Mouse (Mus musculus) midbrain, embryonic 14.5 days (tissue): Measurements from ENCODE around the gene Slc35e3. TPM values are rescaled to one million over a fixed set of nuclear protein-coding genes. Genes with fewer than 3 reads are reported as not detected.

Source experiments
- ATAC-seq: fragments of 200-750 bp; cut with Nextera tagmentation; 2 replicates; pipeline ENCODE4 v1.8.0; 2017; ENCODE audit warnings: moderate number of reproducible peaks, moderate library complexity; ENCODE audit not compliant: low FRiP score, low TSS enrichment
- DNase-seq: peaks from one replicate; pipeline ENCODE4 v3.0.0-alpha.2; 2015
- H3K27ac ChIP-seq: fragments of 300-500 bp; sonication (generic); replicated peaks from 2 replicates; pipeline ENCODE4 v1.5.1; 2014; ENCODE audit warnings: mild to moderate bottlenecking, low read depth, low read length, moderate library complexity
- H3K27me3 ChIP-seq: fragments of 300-500 bp; sonication (generic); 2 replicates; pipeline ENCODE4 v1.6.1; 2014; ENCODE audit warnings: low read length, control low read depth, mixed read lengths; ENCODE audit not compliant: control insufficient read depth, insufficient read depth
- H3K36me3 ChIP-seq: fragments of 300-500 bp; sonication (generic); 2 replicates; pipeline ENCODE4 v1.6.1; 2014; ENCODE audit warnings: low read length, control low read depth; ENCODE audit not compliant: control insufficient read depth, insufficient read depth
- H3K4me1 ChIP-seq: fragments of 300-500 bp; sonication (generic); 2 replicates; pipeline ENCODE4 v1.6.1; 2014; ENCODE audit warnings: mild to moderate bottlenecking, antibody characterized with exemption, low read length, control low read depth; ENCODE audit not compliant: control insufficient read depth, insufficient read depth
- H3K4me2 ChIP-seq: fragments of 300-500 bp; sonication (generic); 2 replicates; pipeline ENCODE4 v1.6.1; 2014; ENCODE audit warnings: mild to moderate bottlenecking, low read length, moderate library complexity
- H3K4me3 ChIP-seq: fragments of 300-500 bp; sonication (generic); replicated peaks from 2 replicates; pipeline ENCODE4 v1.5.1; 2014; ENCODE audit warnings: low read depth, low read length
- H3K9ac ChIP-seq: fragments of 300-500 bp; sonication (generic); replicated peaks from 2 replicates; pipeline ENCODE4 v1.6.1; 2014; ENCODE audit warnings: mild to moderate bottlenecking, low read length, moderate library complexity
- H3K9me3 ChIP-seq: fragments of 300-500 bp; sonication (generic); 2 replicates; pipeline ENCODE4 v1.6.1; 2016; ENCODE audit warnings: low read length, control low read depth, mixed read lengths; ENCODE audit not compliant: control insufficient read depth
- WGBS: fragments of 180-500 bp; shearing (Covaris S2); extraction: QIAGEN DNeasy Blood & Tissue Kit; methylation state at CpG from one replicate; pipeline ENCODE4 v1.1.7; 2014; 5-methylcytosine and 5-hydroxymethylcytosine counted together
- polyA plus RNA-seq: library from polyadenylated mRNA; unstranded; fragments of >200 nt; fragmentation: Nextera tagmentation; extraction: Ambion mirVana; gene quantifications from 2 replicates; pipeline ENCODE4 v1.2.1, GENCODE M21; 2014

Gene Slc35e3
- polyA plus RNA-seq, 1 experiment from 2014 or later: 26.5 TPM

DNA sequence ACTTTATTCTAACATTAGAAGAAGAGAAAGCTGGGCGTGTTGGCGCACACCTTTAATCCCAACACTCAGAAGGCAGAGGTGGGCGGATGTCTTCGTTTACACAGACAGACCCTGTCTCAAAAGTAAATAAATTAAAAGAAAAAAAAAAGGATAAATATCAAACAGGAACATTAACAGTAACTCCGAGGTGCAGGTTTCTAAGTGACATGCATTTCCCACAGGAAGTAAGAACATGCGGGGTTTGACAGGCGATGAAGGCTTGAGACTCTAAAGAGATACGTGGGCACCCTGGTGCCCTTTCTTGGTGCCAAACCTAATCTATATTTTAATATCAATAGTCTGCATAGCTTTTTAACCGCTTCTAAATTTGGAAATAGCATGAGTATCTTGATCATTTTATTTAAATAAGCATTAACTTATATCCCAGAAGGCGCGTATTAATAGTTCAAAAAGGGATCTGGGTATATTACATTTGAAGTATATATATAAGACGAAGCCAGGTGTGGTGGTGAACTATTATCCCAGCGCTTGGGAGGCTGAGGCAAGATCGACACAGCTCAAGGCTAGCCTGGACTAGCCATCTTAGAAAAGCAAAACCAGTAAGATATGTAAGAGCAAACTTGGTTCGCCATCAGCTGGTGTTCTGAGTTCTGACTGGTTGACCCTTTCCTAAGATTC, 60.9 kb downstream of the Slc35e3 start:
- no peaks in the 10 kb centered on the region for H3K4me1 ChIP-seq
- 94% methylated on average over 15 of the region's 15 CpGs for WGBS
- no peaks in the 10 kb centered on the region for H3K27me3 ChIP-seq
- ATAC-seq: no peak
- H3K27ac ChIP-seq: no peak overlapping the region
- peaks cover 21% of the 10 kb centered on the region for H3K36me3 ChIP-seq
- no peak overlapping the region for H3K4me2 ChIP-seq
- H3K9ac ChIP-seq: no peak overlapping the region
- no peak for DNase-seq
- H3K9me3 ChIP-seq: no peaks in the 10 kb centered on the region
- no peak overlapping the region for H3K4me3 ChIP-seq

DNA sequence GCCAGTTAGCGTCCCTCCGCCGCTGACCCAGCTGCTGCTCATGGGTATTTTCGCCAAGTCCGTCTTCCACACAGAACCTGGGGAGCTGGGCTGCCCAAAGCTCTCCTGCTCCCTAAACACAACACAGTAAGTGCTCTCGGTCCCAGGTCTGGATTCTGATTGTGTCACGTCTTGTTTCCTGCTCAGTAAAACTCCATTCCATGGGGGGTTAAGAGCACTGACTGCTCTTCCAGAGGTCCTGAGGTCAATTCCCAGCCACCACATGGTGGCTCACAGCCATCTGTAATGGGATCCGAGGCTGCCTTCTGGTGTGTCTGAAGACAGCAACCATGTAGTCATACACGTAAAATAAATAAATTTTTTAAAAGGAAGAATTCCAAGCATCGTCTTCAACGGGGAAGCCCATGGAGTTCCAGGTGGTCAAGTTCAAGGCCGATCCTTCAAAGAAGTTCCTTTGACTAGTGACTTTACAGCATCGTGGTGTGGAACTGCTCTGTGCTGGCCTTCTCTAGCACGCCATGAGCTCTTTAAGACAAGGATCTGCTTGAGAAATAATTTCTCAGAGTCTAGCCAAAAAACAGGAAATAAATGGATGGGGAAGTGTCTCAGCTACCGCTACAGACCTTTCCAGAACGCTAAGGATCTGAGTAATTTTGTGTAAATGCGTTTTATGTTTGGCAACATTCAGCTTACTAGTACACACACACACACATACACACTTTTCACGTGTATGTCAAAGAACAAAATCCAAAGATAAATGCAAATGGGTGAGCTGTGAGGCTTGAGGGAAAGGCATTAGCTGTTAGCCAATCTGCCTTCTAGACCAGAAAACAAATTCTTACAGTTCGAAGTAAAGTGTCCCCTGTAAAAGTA, 61.6 kb downstream of the Slc35e3 start:
- no peaks in the 10 kb centered on the region for H3K9me3 ChIP-seq
- no peak overlapping the region for H3K27ac ChIP-seq
- H3K4me1 ChIP-seq: no peaks in the 10 kb centered on the region
- no peaks in the 10 kb centered on the region for H3K27me3 ChIP-seq
- DNase-seq: no peak
- H3K4me3 ChIP-seq: no peak overlapping the region
- no peak for ATAC-seq
- 90% methylated on average over 19 of the region's 19 CpGs for WGBS
- H3K4me2 ChIP-seq: no peak overlapping the region
- H3K36me3 ChIP-seq: peaks cover 14% of the 10 kb centered on the region
- no peak overlapping the region for H3K9ac ChIP-seq

DNA sequence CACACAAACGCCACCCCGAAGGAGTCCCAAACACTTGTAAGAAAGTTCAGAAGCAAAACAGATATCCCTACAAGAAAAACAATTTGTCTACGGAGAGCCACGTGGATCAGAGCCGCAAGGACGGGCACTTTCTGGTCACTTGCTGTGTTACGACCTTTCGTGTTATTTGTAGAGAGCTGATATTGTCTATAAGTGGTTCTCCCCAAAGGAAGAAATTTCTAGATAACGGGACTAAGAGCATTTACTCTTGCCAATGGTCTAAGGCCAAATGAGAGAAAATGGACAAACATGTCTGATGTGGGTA, 62.5 kb downstream of the Slc35e3 start:
- Histone ChIP-seq H3K4me3 (no peak overlapping the region), H3K27me3 (no peaks in the 10 kb centered on the region), H3K4me2 (no peak overlapping the region), H3K4me1 (no peaks in the 10 kb centered on the region), H3K9me3 (no peaks in the 10 kb centered on the region), H3K27ac (no peak overlapping the region), H3K9ac (no peak overlapping the region), H3K36me3 (peaks cover 6% of the 10 kb centered on the region; the same call in 1 of the 2 replicates)
- ATAC-seq: no peak
- DNase-seq: no peak
- WGBS: 94% methylated on average over 9 of the region's 9 CpGs

Other genes starting within 250 kb of the Slc35e3 start
- gene Cpm, start 116.9 kb downstream of the Slc35e3 start, polyA plus RNA-seq: 3.9 and 5.4 TPM in 2 replicates
- gene Mdm2, start 35.6 kb downstream of the Slc35e3 start, polyA plus RNA-seq: 49.0 and 57.3 TPM in 2 replicates
- 29.0 and 45.2 TPM in 2 replicates for gene Nup107, start 46.3 kb upstream of the Slc35e3 start, polyA plus RNA-seq
- 156 and 185 TPM in 2 replicates for gene Rap1b, start 99.7 kb upstream of the Slc35e3 start, polyA plus RNA-seq